Mouse (Mus musculus) adrenal gland, postnatal 14 days (tissue): ENCODE measurements around the gene Naaladl1. TPM values are rescaled to one million over a fixed set of nuclear protein-coding genes. Genes with fewer than 3 reads are reported as not detected.
"Not testable (repeated sequence)": the region's sequence is repeated elsewhere in the genome, so short reads cannot be mapped to it uniquely, and the experiment has no call there.

Source experiments
- DNase-seq: peaks from one replicate; pipeline ENCODE4 v3.0.0; 2021; ENCODE audit warnings: mixed read lengths
- total RNA-seq: library from RNA; stranded (reverse); gene quantifications from 2 replicates; pipeline ENCODE4 v1.2.3, GENCODE M21; 2021

Naaladl1 gene
- total RNA-seq, 1 experiment from 2014 or later = 0.33 TPM

- not testable (repeated sequence) for DNase-seq
Observed at GRCm38 (mm10) chr19:6130414-6131128, 25.0 kb downstream of the Naaladl1 start.

DNA sequence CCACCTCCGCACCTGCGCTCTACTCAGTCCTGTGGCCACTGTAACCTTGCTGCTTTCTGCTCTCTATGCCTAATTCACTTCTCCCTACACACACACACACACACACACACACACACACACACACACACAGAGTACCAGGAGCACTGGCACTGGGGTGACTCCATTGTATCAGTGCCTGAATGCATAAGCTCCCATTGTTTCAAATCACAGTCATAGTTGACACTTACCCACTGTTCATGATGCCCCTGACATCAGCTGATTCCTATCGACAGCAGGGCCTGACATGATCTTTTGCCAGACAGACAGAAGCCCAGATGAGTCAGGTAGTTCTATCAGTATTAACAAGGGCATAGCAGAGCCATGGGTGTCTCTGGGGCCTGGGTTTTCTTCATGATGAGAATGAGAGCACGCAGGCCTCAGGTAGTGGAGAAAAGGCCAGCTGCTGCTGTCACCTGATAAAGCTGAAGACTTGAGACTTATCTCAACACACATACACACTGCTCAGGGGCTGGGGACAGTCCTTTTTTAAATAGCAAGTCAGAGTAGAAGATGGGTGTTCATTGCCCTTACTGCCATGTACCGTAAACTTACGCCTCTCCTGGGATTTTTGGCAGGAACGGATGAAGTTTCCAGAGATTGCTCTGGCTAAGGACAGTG is 26.7 kb downstream of the Naaladl1 start:
- DNase-seq = no peak

DNA sequence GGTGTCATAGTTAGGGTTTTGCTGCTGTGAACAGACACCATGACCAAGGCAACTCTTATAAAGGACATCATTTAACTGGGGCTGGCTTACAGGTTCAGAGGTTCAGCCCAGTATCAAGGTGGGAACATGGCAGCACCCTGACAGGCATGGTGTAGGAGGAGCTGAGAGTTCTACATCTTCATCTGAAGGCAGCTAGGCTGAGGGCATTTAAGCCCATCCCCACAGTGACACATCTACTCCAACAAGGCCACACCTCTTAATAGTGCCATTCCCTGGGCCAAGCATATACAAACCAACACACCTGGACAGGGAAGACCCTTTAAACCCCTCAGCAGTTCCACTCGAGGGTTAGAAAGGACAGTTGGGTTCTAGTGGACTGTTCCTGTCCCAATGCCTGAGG is 27.6 kb downstream of the Naaladl1 start:
- DNase-seq = not testable (repeated sequence)

- no peak for DNase-seq
Observed at GRCm38 (mm10) chr19:6136397-6136796, 30.8 kb downstream of the Naaladl1 start.

- DNase-seq = no peak
Observed at GRCm38 (mm10) chr19:6139701-6140100, 34.1 kb downstream of the Naaladl1 start.

GRCm38 (mm10) chr19:6140374-6140677 is 34.7 kb downstream of the Naaladl1 start:
- DNase-seq = no peak

GRCm38 (mm10) chr19:6140678-6141393 is 35.3 kb downstream of the Naaladl1 start, which contains the start of gene Batf2:
Gene Batf2 (plus strand): TSS chr19:6140983.
- peak; percentile 95 for DNase-seq

GRCm38 (mm10) chr19:6141394-6141749 is 35.8 kb downstream of the Naaladl1 start, which contains the start of gene Arl2:
Gene Arl2 (minus strand): TSS chr19:6141548.
- DNase-seq = peak; percentile 87

- DNase-seq = no peak
Observed at GRCm38 (mm10) chr19:6144842-6145241, 39.3 kb downstream of the Naaladl1 start.

DNA sequence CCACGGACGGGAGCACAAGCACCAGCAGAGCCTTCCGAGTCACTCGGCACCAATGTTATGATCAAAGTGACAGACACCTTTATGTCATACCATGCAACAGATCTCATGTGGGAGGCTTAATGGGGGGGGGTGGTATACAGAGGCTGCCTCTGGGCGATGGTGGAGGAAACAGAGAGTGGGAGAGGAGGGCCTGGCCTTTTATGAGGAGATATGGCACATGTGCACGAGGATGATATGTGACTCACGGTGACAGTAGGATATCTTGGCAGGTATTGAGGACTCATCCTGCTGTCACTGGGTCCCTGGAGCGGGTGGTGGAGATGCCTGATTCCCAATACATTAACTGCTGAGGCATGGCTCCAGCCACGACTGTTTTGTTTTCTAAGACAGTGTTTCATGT is 49.6 kb downstream of the Naaladl1 start:
- DNase-seq = no peak

DNA sequence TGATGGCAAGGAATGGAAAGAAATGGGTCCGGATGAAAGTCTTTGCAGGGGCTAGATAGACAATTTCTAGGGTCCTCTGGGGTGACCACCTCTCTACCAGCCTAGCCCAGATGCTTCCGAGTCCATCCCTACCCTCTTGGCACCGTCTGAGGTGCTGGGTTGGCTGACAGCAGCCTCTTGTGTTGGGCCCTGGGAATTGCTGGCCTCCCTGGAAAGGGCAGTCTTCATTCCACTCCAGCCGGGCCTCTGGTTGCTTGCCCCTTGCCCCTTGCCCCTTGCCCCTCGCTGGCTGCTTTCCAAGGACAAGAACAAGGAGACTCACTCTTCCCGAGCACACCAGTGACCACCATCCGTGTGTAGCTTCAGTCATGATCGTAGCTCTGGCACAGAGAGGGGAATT is 50.8 kb downstream of the Naaladl1 start:
- peak; percentile 58 for DNase-seq

GRCm38 (mm10) chr19:6157220-6157619 is 51.6 kb downstream of the Naaladl1 start:
- DNase-seq = no peak

GRCm38 (mm10) chr19:6163872-6164547 is 58.4 kb downstream of the Naaladl1 start:
- peak; percentile 51 for DNase-seq

Other genes with a start within 250 kb of the Naaladl1 start
- 26.0 and 34.5 TPM in 2 replicates for gene Frmd8, start 230.5 kb upstream of the Naaladl1 start, total RNA-seq
- 14.7 and 16.5 TPM in 2 replicates for gene Slc25a45, start 228.0 kb upstream of the Naaladl1 start, total RNA-seq
- gene Tigd3, start 211.6 kb upstream of the Naaladl1 start, total RNA-seq = 1.4 and 1.7 TPM in 2 replicates
- gene Dpf2, start 192.8 kb upstream of the Naaladl1 start, total RNA-seq = 118 and 119 TPM in 2 replicates
- 9.6 and 9.7 TPM in 2 replicates for gene Cdc42ep2, start 181.0 kb upstream of the Naaladl1 start, total RNA-seq
- 24.6 and 28.4 TPM in 2 replicates for gene Pola2, start 141.6 kb upstream of the Naaladl1 start, total RNA-seq
- gene Slc22a20, start 119.6 kb upstream of the Naaladl1 start, total RNA-seq = not detected in 2 replicates
- gene Capn1, start 89.9 kb upstream of the Naaladl1 start, total RNA-seq = 28.5 and 41.5 TPM in 2 replicates
- gene Syvn1, start 59.2 kb upstream of the Naaladl1 start, total RNA-seq = 53.2 and 54.8 TPM in 2 replicates
- 59.7 and 68.2 TPM in 2 replicates for gene Mrpl49, start 48.0 kb upstream of the Naaladl1 start, total RNA-seq
- 956 and 1,133 TPM in 2 replicates for gene Fau, start 47.9 kb upstream of the Naaladl1 start, total RNA-seq
- gene Znhit2, start 44.6 kb upstream of the Naaladl1 start, total RNA-seq = 24.9 and 25.3 TPM in 2 replicates
- 9.5 and 19.3 TPM in 2 replicates for gene Tm7sf2, start 37.4 kb upstream of the Naaladl1 start, total RNA-seq
- gene Vps51, start 28.6 kb upstream of the Naaladl1 start, total RNA-seq = 44.9 and 47.9 TPM in 2 replicates
- gene Tmem262, start 25.7 kb upstream of the Naaladl1 start, total RNA-seq = not detected in 2 replicates
- not detected in 2 replicates for gene Gm28374, start 23.5 kb upstream of the Naaladl1 start, total RNA-seq
- gene Zfpl1, start 20.8 kb upstream of the Naaladl1 start, total RNA-seq = 31.0 and 33.5 TPM in 2 replicates
- 5.5 and 5.7 TPM in 2 replicates for gene Cdca5, start 20.8 kb upstream of the Naaladl1 start, total RNA-seq
- gene AC131692.1, start 11.4 kb upstream of the Naaladl1 start, total RNA-seq = 0.56 and 0.60 TPM in 2 replicates
- gene Sac3d1, start 12.9 kb downstream of the Naaladl1 start, total RNA-seq = 12.9 and 15.4 TPM in 2 replicates
- 21.7 and 23.6 TPM in 2 replicates for gene Snx15, start 22.5 kb downstream of the Naaladl1 start, total RNA-seq
- 0.52 and 1.5 TPM in 2 replicates for gene Batf2, start 35.2 kb downstream of the Naaladl1 start, total RNA-seq
- gene Arl2, start 35.8 kb downstream of the Naaladl1 start, total RNA-seq = 61.2 and 61.5 TPM in 2 replicates
- gene Majin, start 78.6 kb downstream of the Naaladl1 start, total RNA-seq = 1.0 and 1.2 TPM in 2 replicates
- 19.6 and 20.2 TPM in 2 replicates for gene Gpha2, start 120.6 kb downstream of the Naaladl1 start, total RNA-seq
- 64.8 and 67.0 TPM in 2 replicates for gene Ppp2r5b, start 130.1 kb downstream of the Naaladl1 start, total RNA-seq
- 27.5 and 30.6 TPM in 2 replicates for gene Atg2a, start 135.9 kb downstream of the Naaladl1 start, total RNA-seq
- gene Ehd1, start 170.9 kb downstream of the Naaladl1 start, total RNA-seq = 116 and 118 TPM in 2 replicates
- gene Cdc42bpg, start 200.7 kb downstream of the Naaladl1 start, total RNA-seq = 9.9 and 11.5 TPM in 2 replicates
- gene Men1, start 229.2 kb downstream of the Naaladl1 start, total RNA-seq = 35.4 and 42.6 TPM in 2 replicates
- gene Map4k2, start 235.4 kb downstream of the Naaladl1 start, total RNA-seq = 39.6 and 70.3 TPM in 2 replicates